ENCODE assay signal across 9 mouse cellular contexts in the genomic region with DNA sequence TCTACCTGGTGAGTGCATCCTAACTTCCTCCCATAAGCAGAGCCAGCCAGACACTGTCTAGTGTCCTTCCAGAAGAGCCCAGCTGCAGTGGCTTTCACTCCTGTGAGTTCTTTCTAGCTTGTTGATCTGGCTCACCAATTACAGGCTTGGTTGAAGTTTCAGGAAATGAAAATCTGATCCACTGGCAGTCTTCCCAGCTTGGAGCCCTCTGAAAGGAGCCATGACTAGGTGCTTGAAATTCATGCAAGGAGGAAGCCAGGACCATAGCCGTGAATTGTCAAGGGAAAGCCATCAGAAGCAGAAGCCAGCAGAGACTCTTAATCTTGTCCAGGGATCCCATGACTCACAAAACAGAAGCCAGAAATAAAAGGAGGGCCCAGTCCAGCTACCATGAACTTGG. TPM values are rescaled to one million over a fixed set of nuclear protein-coding genes. Genes with fewer than 3 reads are reported as not detected.
A peak's percentile ranks its signal among the peaks of the same experiment; 100 is the strongest.
DNase-seq lines count a peak whose midpoint lies in the region; ATAC-seq lines count a peak whose summit lies in the region.
"Had no signal": no experiment of that assay in that cellular context is flagged by ENCODE, and none has a peak within 500 bp of the region (broad histone marks: within the 10 kb centered on the region; RNA-seq: fewer than 3 reads in every experiment).

No protein-coding gene starts in this region.

- peaks cover 4% of the 10 kb centered on the region for H3K4me1 ChIP-seq in kidney, embryonic 15.5 days
- H3K4me1 ChIP-seq: megakaryocyte, embryonic 14.5 days had no signal

- H3K27ac ChIP-seq in kidney, embryonic 15.5 days, result no peak overlapping the region

- no peaks in the 10 kb centered on the region for H3K9me3 ChIP-seq in kidney, embryonic 15.5 days (replicated peaks)
- H3K9me3 ChIP-seq: G1E; megakaryocyte, embryonic 14.5 days had no signal

- peak; percentile 68 for DNase-seq in kidney, adult 18-20 months
- peak; percentile 60 for DNase-seq in fibroblast of lung, adult 2 months (ENCODE audit: low read depth)
- peak; percentile 32 to 50 for DNase-seq in layer of hippocampus, adult 8-10 months (ENCODE audit: low spot score in 2 of 2)
- DNase-seq in right cerebral cortex, adult 2 months (ENCODE audit: low spot score in 2 of 2), result peak; percentile 4 to 29
- no peak for DNase-seq in urinary bladder, postnatal 4 days (ENCODE audit: low spot score in 2 of 2)

- 62% methylated on average over 1 of the region's 1 CpGs for WGBS in kidney, embryonic 15.5 days

- H3K4me3 ChIP-seq in kidney, embryonic 15.5 days (replicated peaks), result no peak overlapping the region
- H3K4me3 ChIP-seq: megakaryocyte, embryonic 14.5 days had no signal

- H3K4me2 ChIP-seq in kidney, embryonic 15.5 days, result no peak overlapping the region

- H3K27me3 ChIP-seq in kidney, embryonic 15.5 days, result no peaks in the 10 kb centered on the region

- H3K36me3 ChIP-seq in kidney, embryonic 15.5 days, result no peaks in the 10 kb centered on the region
- H3K36me3 ChIP-seq: G1E had no signal

- no peak for ATAC-seq in kidney, embryonic 15.5 days (replicated peaks; ENCODE audit: low FRiP score)
- no peak for ATAC-seq in erythroid progenitor cell, adult 5-6 weeks (replicated peaks; ENCODE audit: low FRiP score, poor library complexity, severe bottlenecking)

- H3K9ac ChIP-seq in kidney, embryonic 15.5 days, result no peak overlapping the region

RNA-seq across cellular contexts. Expression of a gene that starts 8.7 kb away (rescaled TPM):
- polyA plus RNA-seq in kidney, embryonic 15.5 days (2015; fragmentation: Nextera tagmentation; extraction: Ambion mirVana), result 31.9 and 32.5 TPM in 2 replicates
- not detected for total RNA-seq in layer of hippocampus, adult 8-10 months (2022)
- total RNA-seq in erythroid progenitor cell, adult 5-6 weeks (2015; ENCODE audit: low replicate concordance), result not detected in 2 replicates
- not detected in 2 replicates for total RNA-seq in erythroid progenitor cell, adult 5-6 weeks (2017; ENCODE audit: low replicate concordance)
- polyA plus RNA-seq: G1E had no signal

Comparison
In these comparisons a context has a peak if more than half of its experiments do, and no peak if none do; other contexts are left out.
1. DNase-seq: peak in kidney, adult 18-20 months (single experiment), fibroblast of lung, adult 2 months (single experiment), layer of hippocampus, adult 8-10 months (2 of 2) and right cerebral cortex, adult 2 months (2 of 2); none in urinary bladder, postnatal 4 days (0 of 2).